Mouse (Mus musculus): ENCODE measurements around the gene Gm4707. TPM values are rescaled to one million over a fixed set of nuclear protein-coding genes. Genes with fewer than 3 reads are reported as not detected.

Gene Gm4707
- polyA plus RNA-seq (2016; fragmentation: Nextera tagmentation; extraction: Ambion mirVana), result 5.3 and 5.6 TPM in 2 replicates

GRCm38 (mm10) chr17:71459818-71460217 lies at the start of gene Gm4707:
TSS of gene Gm4707 (minus strand) at chr17:71459918.
- peaks cover 75% of the 10 kb centered on the region for H3K36me3 ChIP-seq
- no peak for ATAC-seq (ENCODE audit: insufficient number of reproducible peaks, insufficient read depth, low FRiP score, low TSS enrichment, low read depth)
- WGBS, result 97% methylated on average over 2 of the region's 2 CpGs
- no peak within 1 kb of the TSS for H3K4me2 ChIP-seq
- H3K4me1 ChIP-seq (replicated peaks), result no peaks in the 10 kb centered on the region
- no peak within 1 kb of the TSS for H3K9ac ChIP-seq (replicated peaks)
- H3K4me3 ChIP-seq (replicated peaks), result no peak within 1 kb of the TSS
- no peak within 1 kb of the TSS for H3K27ac ChIP-seq
- no peaks in the 10 kb centered on the region for H3K27me3 ChIP-seq
- no peaks in the 10 kb centered on the region for H3K9me3 ChIP-seq

DNA sequence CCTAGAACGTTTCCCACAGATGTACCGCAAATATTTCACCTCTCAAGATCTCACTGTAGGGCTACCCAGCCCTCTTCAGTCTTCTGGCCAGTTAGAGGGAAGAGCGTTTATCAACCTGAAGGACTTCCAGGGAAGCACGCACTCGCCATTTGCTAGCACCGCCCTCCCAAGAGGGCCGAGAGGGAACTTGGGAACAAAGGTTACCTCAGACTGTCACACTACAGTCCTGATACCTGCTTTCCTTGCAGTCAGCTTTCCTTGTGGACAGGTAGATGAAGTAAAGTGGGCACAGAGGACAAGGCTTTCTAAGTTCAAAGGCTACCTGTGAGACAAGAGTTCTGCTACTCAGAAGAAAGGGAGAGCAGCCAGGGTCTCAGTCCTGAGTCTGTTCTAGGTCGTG lies 47.1 kb upstream of the Gm4707 start:
- 91% methylated on average over 8 of the region's 8 CpGs for WGBS
- H3K4me1 ChIP-seq (replicated peaks), result no peaks in the 10 kb centered on the region
- H3K4me2 ChIP-seq, result no peak overlapping the region
- no peaks in the 10 kb centered on the region for H3K9me3 ChIP-seq
- peaks cover 86% of the 10 kb centered on the region for H3K36me3 ChIP-seq
- H3K9ac ChIP-seq (replicated peaks), result no peak overlapping the region
- H3K27ac ChIP-seq, result no peak overlapping the region
- no peak overlapping the region for H3K4me3 ChIP-seq (replicated peaks)
- ATAC-seq (ENCODE audit: insufficient number of reproducible peaks, insufficient read depth, low FRiP score, low TSS enrichment, low read depth), result no peak
- H3K27me3 ChIP-seq, result no peaks in the 10 kb centered on the region

- Histone ChIP-seq H3K27ac (no peak overlapping the region), H3K4me1 (replicated peaks) (no peaks in the 10 kb centered on the region), H3K4me3 (replicated peaks) (no peak overlapping the region), H3K4me2 (no peak overlapping the region), H3K27me3 (no peaks in the 10 kb centered on the region), H3K36me3 (peaks cover 65% of the 10 kb centered on the region), H3K9me3 (no peaks in the 10 kb centered on the region), H3K9ac (replicated peaks) (no peak overlapping the region)
- no peak for ATAC-seq (ENCODE audit: insufficient number of reproducible peaks, insufficient read depth, low FRiP score, low TSS enrichment, low read depth)
- WGBS, result 91% methylated on average over 4 of the region's 4 CpGs
Observed at GRCm38 (mm10) chr17:71495784-71496183, 36.1 kb upstream of the Gm4707 start.

- H3K27me3 ChIP-seq, result no peaks in the 10 kb centered on the region
- H3K9me3 ChIP-seq, result no peaks in the 10 kb centered on the region
- peaks cover 21% of the 10 kb centered on the region for H3K36me3 ChIP-seq
- no peak for ATAC-seq (ENCODE audit: insufficient number of reproducible peaks, insufficient read depth, low FRiP score, low TSS enrichment, low read depth)
- H3K27ac ChIP-seq, result no peak overlapping the region
- 72% methylated on average over 4 of the region's 4 CpGs for WGBS
- no peak overlapping the region for H3K4me2 ChIP-seq
- H3K4me3 ChIP-seq (replicated peaks), result no peak overlapping the region
- H3K9ac ChIP-seq (replicated peaks), result no peak overlapping the region
- peaks cover 6% of the 10 kb centered on the region; the same call in 1 of the 2 replicates for H3K4me1 ChIP-seq (replicated peaks)
Observed at GRCm38 (mm10) chr17:71491332-71491686, 31.6 kb upstream of the Gm4707 start.

- Histone ChIP-seq H3K4me1 (replicated peaks) (peaks cover 12% of the 10 kb centered on the region), H3K4me3 (replicated peaks) (no peak overlapping the region), H3K4me2 (no peak overlapping the region), H3K27ac (no peak overlapping the region), H3K36me3 (peaks cover 16% of the 10 kb centered on the region), H3K27me3 (no peaks in the 10 kb centered on the region), H3K9me3 (no peaks in the 10 kb centered on the region), H3K9ac (replicated peaks) (no peak overlapping the region)
- ATAC-seq (ENCODE audit: insufficient number of reproducible peaks, insufficient read depth, low FRiP score, low TSS enrichment, low read depth), result no peak
- WGBS, result 78% methylated on average over 9 of the region's 9 CpGs
Observed at GRCm38 (mm10) chr17:71490666-71491331, 31.1 kb upstream of the Gm4707 start.

- H3K4me2 ChIP-seq, result no peak overlapping the region
- no peak overlapping the region for H3K4me3 ChIP-seq (replicated peaks)
- 84% methylated on average over 9 of the region's 9 CpGs for WGBS
- H3K27ac ChIP-seq, result no peak overlapping the region
- H3K9ac ChIP-seq (replicated peaks), result no peak overlapping the region
- H3K27me3 ChIP-seq, result no peaks in the 10 kb centered on the region
- H3K36me3 ChIP-seq, result peaks cover 7% of the 10 kb centered on the region
- H3K4me1 ChIP-seq (replicated peaks), result peaks cover 20% of the 10 kb centered on the region
- no peak for ATAC-seq (ENCODE audit: insufficient number of reproducible peaks, insufficient read depth, low FRiP score, low TSS enrichment, low read depth)
- H3K9me3 ChIP-seq, result no peaks in the 10 kb centered on the region
Observed at GRCm38 (mm10) chr17:71489703-71490461, 30.2 kb upstream of the Gm4707 start.

- no peaks in the 10 kb centered on the region for H3K27me3 ChIP-seq
- H3K36me3 ChIP-seq, result no peaks in the 10 kb centered on the region
- no peaks in the 10 kb centered on the region for H3K9me3 ChIP-seq
- peaks cover 20% of the 10 kb centered on the region for H3K4me1 ChIP-seq (replicated peaks)
- peak overlapping the region; percentile 14; the same call in 1 of the 2 replicates for H3K4me3 ChIP-seq (replicated peaks)
- 0 out of 2 replicates have a peak overlapping the region, but pooled peaks have one; percentile 37 for H3K9ac ChIP-seq (replicated peaks)
- peak; percentile 60; the same call in 1 of the 2 replicates for ATAC-seq (ENCODE audit: insufficient number of reproducible peaks, insufficient read depth, low FRiP score, low TSS enrichment, low read depth)
- H3K27ac ChIP-seq, result peak overlapping the region; percentile 89
- WGBS, result 12% methylated on average over 8 of the region's 8 CpGs
- H3K4me2 ChIP-seq, result peak overlapping the region; percentile 37
Observed at GRCm38 (mm10) chr17:71486231-71486851, 26.6 kb upstream of the Gm4707 start.

DNA sequence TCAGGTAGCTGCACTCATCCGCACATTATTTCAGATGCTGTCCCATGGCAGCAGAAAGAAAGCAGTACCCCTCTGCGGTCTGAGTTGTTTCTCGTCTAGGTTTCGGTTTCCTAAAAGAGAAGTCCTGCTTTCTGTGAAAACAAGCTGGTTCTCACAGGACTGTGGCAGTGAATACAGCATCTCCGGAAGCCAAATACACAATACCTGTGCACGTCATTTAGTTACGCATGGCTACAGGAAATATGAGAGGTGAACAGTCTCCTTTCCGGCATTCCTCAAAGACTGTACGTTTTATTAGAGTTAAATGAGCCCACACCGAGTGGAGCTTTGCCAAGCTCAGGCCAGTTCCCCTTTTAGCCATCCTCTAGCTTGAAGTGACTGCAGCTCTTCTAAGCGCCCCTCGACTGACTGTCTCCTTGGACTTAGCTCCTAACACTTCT lies 26.1 kb upstream of the Gm4707 start:
- Histone ChIP-seq H3K36me3 (no peaks in the 10 kb centered on the region), H3K27me3 (no peaks in the 10 kb centered on the region), H3K27ac (peak overlapping the region; percentile 89), H3K4me3 (replicated peaks) (peak overlapping the region; percentile 14; the same call in 1 of the 2 replicates), H3K9ac (replicated peaks) (peak overlapping the region; percentile 37; the same call in 1 of the 2 replicates), H3K4me2 (peak overlapping the region; percentile 37), H3K4me1 (replicated peaks) (peaks cover 20% of the 10 kb centered on the region), H3K9me3 (no peaks in the 10 kb centered on the region)
- WGBS, result 36% methylated on average over 12 of the region's 12 CpGs
- ATAC-seq (ENCODE audit: insufficient number of reproducible peaks, insufficient read depth, low FRiP score, low TSS enrichment, low read depth), result no peak

- H3K27ac ChIP-seq, result no peak overlapping the region
- no peak overlapping the region for H3K4me3 ChIP-seq (replicated peaks)
- peaks cover 27% of the 10 kb centered on the region for H3K4me1 ChIP-seq (replicated peaks)
- H3K9me3 ChIP-seq, result no peaks in the 10 kb centered on the region
- 93% methylated on average over 5 of the region's 5 CpGs for WGBS
- no peaks in the 10 kb centered on the region for H3K27me3 ChIP-seq
- no peak for ATAC-seq (ENCODE audit: insufficient number of reproducible peaks, insufficient read depth, low FRiP score, low TSS enrichment, low read depth)
- no peaks in the 10 kb centered on the region for H3K36me3 ChIP-seq
- no peak overlapping the region for H3K4me2 ChIP-seq
- H3K9ac ChIP-seq (replicated peaks), result no peak overlapping the region
Observed at GRCm38 (mm10) chr17:71484711-71485110, 25.0 kb upstream of the Gm4707 start.

GRCm38 (mm10) chr17:71483418-71484060 lies 23.8 kb upstream of the Gm4707 start:
- H3K9me3 ChIP-seq, result no peaks in the 10 kb centered on the region
- no peak overlapping the region for H3K27ac ChIP-seq
- 87% methylated on average over 7 of the region's 7 CpGs for WGBS
- no peak overlapping the region for H3K4me2 ChIP-seq
- H3K27me3 ChIP-seq, result no peaks in the 10 kb centered on the region
- no peaks in the 10 kb centered on the region for H3K36me3 ChIP-seq
- H3K9ac ChIP-seq (replicated peaks), result no peak overlapping the region
- no peak overlapping the region for H3K4me3 ChIP-seq (replicated peaks)
- H3K4me1 ChIP-seq (replicated peaks), result peaks cover 30% of the 10 kb centered on the region
- no peak for ATAC-seq (ENCODE audit: insufficient number of reproducible peaks, insufficient read depth, low FRiP score, low TSS enrichment, low read depth)

GRCm38 (mm10) chr17:71479381-71479901 lies 19.7 kb upstream of the Gm4707 start:
- ATAC-seq (ENCODE audit: insufficient number of reproducible peaks, insufficient read depth, low FRiP score, low TSS enrichment, low read depth), result no peak
- 50% methylated on average over 5 of the region's 5 CpGs for WGBS
- H3K27me3 ChIP-seq, result no peaks in the 10 kb centered on the region

More at GRCm38 (mm10) chr17:71479381-71479901, 19.7 kb upstream of the Gm4707 start:
- H3K27ac ChIP-seq, result no peak overlapping the region
- H3K4me3 ChIP-seq (replicated peaks), result no peak overlapping the region
- H3K9ac ChIP-seq (replicated peaks), result no peak overlapping the region
- no peaks in the 10 kb centered on the region for H3K36me3 ChIP-seq
- no peak overlapping the region for H3K4me2 ChIP-seq
- H3K4me1 ChIP-seq (replicated peaks), result peaks cover 15% of the 10 kb centered on the region
- H3K9me3 ChIP-seq, result no peaks in the 10 kb centered on the region

Measured in limb, embryonic 12.5 days (tissue).